Mouse (Mus musculus): Measurements from ENCODE around the gene Saal1.
"Not testable (repeated sequence)": the region's sequence is repeated elsewhere in the genome, so short reads cannot be mapped to it uniquely, and the experiment has no call there.

Saal1 gene

GRCm38 (mm10) chr7:46710390-46710844 is at the start of gene Saal1:
TSS of gene Saal1 (minus strand) at chr7:46710680.
- CTCF ChIA-PET, result interaction anchor here (0.6 to 1.2 kb wide), 2 partner anchors 9 to 56 kb away, joined by 3 to 4 read pairs; no protein-coding TSS in a partner anchor

DNA sequence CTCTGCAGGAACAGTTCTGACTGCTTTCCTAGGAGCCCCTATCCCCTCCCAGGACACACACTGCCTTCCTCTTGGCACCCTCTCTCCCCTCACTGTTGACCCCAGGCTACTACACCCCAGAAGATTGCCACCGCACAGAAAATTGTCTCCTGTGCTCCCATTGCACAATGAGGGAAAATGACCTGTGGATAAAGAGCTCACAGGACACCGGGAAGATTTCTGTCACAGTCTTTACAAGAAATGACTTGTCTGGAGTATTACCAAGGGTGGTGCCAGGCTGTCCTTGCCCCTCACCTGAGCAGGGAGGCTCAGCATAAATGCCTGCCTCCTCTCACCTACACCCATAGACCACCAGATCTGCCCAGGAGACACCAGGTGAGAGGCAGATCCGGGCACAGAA is 41.0 kb upstream of the Saal1 start, which contains the start of gene Saa2:
Gene Saa2, plus strand, starts transcription at position 301 of the 400 bp plus-strand sequence.
- CTCF ChIA-PET, result no interaction called here

DNA sequence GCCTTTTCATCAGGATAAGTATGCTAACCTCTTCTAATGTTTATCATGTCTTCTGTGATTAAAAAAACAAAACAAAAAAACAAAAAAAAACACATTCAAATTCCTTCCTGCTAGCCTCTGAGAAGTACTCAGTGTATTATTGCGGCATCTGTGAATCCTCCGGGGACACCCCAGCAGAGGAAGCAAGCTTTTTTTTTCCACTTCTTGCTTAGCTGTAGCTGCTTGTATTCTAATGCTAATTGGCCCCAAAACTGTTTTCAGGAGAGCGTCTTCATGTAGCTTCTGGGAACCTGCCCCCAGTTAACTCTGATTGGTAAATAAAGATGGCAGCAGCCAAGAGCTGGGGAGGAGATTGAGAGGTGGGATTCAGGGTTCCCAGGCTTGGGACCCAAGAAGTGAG is 38.0 kb upstream of the Saal1 start:
- CTCF ChIA-PET, result no interaction called here

DNA sequence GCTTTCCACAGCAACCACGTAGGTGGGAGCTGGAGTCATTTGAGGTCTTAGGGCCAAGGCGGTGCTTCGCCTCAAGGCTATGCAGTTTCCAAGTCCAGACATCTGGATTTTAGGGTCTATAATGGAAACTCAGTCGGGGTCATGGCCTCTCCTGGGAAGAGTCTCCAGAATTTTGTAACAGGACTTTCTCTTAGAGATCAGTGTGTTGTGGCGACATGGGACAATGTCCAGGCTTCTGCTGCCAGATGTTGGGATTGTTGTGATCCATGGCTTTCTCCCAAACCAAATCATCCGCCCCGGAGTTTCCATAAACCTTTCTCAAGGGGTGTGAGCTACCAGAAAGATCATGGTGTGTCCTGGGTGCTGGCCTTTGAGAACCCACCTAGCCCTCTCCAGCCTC is 35.9 kb upstream of the Saal1 start:
- CTCF ChIA-PET, result no interaction called here

- CTCF ChIA-PET, result interaction anchor here (0.6 kb wide), 1 partner anchor 12 kb away, joined by 3 read pairs; no protein-coding TSS in a partner anchor
These were observed 35.3 kb upstream of the Saal1 start for GRCm38 (mm10) chr7:46745816-46746215.

DNA sequence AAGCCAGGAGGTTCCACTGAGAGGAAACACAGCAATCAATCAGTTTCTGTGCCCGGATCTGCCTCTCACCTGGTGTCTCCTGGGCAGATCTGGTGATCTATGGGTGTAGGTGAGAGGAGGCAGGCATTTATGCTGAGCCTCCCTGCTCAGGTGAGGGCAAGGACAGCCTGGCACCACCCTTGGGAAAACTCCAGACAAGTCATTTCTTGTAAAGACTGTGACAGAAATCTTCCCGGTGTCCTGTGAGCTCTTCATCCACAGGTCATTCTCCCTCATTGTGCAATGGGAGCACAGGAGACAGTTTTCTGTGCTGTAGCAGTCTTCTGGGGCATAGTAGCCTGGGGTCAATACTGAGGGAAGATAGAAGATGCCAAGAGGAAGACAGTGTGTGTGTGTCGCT is 32.4 kb upstream of the Saal1 start, which contains the start of gene Saa1:
Gene Saa1, minus strand, starts transcription at position 101 of the 400 bp plus-strand sequence.
- CTCF ChIA-PET, result not testable (repeated sequence)

GRCm38 (mm10) chr7:46740041-46740440 is 29.6 kb upstream of the Saal1 start:
- CTCF ChIA-PET, result not testable (repeated sequence)

- CTCF ChIA-PET, result no interaction called here
These were observed 28.3 kb upstream of the Saal1 start for GRCm38 (mm10) chr7:46738561-46739460.

GRCm38 (mm10) chr7:46734983-46735382 is 24.5 kb upstream of the Saal1 start:
- CTCF ChIA-PET, result no interaction called here

DNA sequence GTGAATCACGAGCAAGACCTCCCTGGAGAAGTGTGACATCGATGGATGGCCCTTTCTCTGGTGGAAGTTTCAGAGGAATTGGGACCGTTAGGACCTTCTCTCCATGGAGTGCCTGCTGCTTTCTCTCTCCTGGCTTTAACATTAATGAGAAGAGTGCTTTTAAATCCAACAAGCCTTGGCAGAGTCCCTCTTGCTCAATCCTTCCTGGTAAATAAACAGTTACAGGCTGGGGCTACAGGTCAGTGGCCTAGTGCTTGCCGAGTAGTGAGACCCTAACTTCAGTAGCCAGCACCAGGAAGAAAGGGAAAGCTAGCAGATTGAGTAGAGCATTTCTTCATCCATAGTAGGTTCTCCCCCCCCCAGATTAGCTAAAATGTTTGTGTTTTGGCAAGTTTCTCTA is 22.0 kb upstream of the Saal1 start, which contains the start of gene Saa4:
Gene Saa4, minus strand, starts transcription at position 146 of the 400 bp plus-strand sequence.
- CTCF ChIA-PET, result no interaction called here

DNA sequence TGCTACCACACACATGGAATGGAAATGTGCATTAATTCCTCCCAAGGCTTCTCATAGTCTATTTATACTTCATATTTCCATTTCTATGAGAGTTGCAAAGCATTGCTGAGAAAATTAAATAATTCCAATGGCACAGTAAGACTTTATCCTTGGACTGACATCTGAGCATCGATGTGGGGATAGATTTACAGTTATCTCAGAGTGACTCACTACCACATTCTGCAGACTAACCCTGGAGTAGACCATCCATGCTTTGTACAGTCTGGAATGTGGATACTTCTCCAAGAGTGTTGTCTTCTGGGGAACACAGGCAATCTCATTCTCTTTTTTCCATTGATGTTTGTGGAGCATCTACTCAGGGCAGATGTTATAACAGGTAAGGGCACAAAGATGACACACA is 17.1 kb upstream of the Saal1 start:
- CTCF ChIA-PET, result no interaction called here

- CTCF ChIA-PET, result no interaction called here
These were observed 13.9 kb upstream of the Saal1 start for GRCm38 (mm10) chr7:46724396-46724795.

DNA sequence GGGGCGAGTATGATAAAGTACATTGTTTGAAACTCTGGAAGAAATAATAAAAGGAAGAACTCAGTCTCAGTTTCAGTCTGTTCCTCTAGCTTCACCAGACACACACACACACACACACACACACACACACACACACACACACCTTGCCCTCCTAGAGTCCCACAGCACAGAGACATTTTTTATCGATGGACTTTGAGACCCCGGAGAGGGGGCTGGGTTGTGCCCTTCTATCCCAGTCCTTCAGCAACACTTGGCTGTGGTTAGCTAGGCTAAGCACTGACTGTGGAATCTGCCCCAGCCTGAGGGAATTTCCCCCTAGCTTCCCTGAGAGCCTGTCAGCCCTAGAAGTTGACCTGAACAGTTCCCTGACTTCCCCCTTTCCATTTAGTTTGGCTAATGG is 13.4 kb upstream of the Saal1 start:
- CTCF ChIA-PET, result no interaction called here

DNA sequence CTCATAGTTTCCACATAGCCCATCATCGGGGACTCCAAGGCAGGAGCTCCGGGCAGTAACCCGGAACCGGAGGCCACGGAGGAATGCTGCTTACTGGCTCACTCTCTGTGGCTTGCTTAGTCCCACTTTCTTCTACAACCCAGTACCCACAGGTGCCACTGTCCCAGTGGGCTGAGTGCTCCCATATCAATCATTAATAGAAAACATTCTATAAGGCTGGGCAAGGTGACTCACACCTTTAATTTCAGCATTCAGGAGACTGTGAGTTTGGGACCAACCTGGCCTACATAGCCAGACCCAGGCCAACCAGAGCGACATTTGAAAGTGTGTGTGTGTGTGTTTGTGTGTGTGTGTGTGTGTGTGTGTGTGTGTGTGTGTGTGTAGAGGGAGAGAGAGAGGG is 12.9 kb upstream of the Saal1 start:
- CTCF ChIA-PET, result no interaction called here

DNA sequence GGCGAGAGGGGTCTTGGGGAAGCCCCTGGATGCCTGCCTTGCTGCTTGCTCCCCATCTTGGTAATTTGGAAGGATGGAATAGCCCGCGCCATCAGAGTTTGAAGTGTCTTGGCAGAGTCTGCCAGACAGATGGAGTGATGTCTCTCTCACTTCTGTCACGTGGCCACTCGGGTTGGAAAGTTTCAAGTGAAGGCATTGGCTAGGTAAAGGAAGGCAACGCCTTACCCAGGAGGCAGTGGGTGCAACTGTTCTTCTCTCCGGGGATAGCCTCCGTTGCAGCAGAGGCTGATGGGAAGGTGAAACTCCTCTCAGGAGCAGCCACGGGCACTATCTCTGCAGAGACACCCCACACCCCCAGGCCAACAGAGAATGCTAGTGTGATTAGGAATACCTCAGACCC is 10.0 kb upstream of the Saal1 start:
- CTCF ChIA-PET, result no interaction called here

GRCm38 (mm10) chr7:46719526-46719925 is 9.0 kb upstream of the Saal1 start:
- CTCF ChIA-PET, result no interaction called here

GRCm38 (mm10) chr7:46718591-46719270 is 8.3 kb upstream of the Saal1 start:
- CTCF ChIA-PET, result no interaction called here

DNA sequence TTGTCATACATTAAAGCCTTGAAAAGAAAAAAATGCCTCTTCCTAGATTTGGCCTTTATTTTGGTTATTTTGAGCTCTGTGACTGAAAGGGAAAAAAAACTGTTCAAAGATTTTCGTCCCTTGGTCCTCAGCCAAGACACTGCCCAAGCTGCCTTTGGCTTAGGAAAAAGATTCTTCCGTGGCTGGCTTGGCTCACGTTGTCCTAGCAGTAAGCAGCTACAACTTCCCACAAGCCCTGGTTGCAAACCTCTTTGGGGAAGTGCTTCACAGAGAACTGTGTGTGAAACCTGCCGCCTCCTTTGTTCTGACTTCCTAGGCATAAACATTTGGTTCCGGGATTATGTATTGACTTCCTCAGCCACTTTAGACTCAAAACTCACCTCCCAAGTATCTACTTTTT is 6.4 kb upstream of the Saal1 start:
- CTCF ChIA-PET, result no interaction called here

GRCm38 (mm10) chr7:46715600-46715999 is 5.1 kb upstream of the Saal1 start, which contains the start of gene Saa3:
TSS of gene Saa3 (minus strand) at chr7:46715700.
- CTCF ChIA-PET, result interaction anchor here (1.0 kb wide), 1 partner anchor 55 kb away, joined by 5 read pairs; no protein-coding TSS in a partner anchor

- CTCF ChIA-PET, result interaction anchor here (0.9 kb wide), 1 partner anchor 324 kb away, joined by 4 read pairs; no protein-coding TSS in a partner anchor
These were observed 4.0 kb upstream of the Saal1 start for GRCm38 (mm10) chr7:46714518-46714917.

DNA sequence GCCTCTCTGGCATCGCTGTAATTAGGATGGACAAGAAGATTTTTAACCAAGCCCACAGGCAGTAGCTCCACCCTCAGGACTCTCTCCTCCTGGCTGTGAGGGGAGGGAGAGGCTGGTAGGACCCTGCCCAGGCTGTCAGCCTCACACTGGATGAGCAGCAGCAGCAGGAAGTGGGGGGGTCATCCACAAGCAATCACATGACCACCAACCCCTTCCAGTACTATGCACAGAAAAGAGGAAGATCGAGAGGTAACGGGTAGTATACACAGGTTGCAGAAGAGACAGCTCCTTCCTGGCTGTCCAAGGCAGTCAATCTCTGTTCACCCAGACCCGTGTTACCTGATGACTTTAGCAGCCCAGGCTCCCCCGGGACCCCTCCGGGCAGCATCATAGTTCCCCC is 1.8 kb upstream of the Saal1 start:
- CTCF ChIA-PET, result interaction anchor here (0.6 to 0.7 kb wide), 2 partner anchors 322 to 1121 kb away, joined by 3 to 4 read pairs; no protein-coding TSS in a partner anchor

GRCm38 (mm10) chr7:46700521-46701025 is 9.9 kb downstream of the Saal1 start:
- CTCF ChIA-PET, result no interaction called here

Measured in spleen, embryonic (tissue).